Mouse (Mus musculus) G1E-ER4 (cell line): ENCODE measurements around the gene Keap1. TPM values are rescaled to one million over a fixed set of nuclear protein-coding genes. Genes with fewer than 3 reads are reported as not detected.

ENCODE experiments used
- GATA1 ChIP-seq: IDR thresholded peaks from one replicate; pipeline ENCODE4 v1.8.0; 2012; ENCODE audit warnings: low read length, inconsistent platforms
- polyA plus RNA-seq: library from polyadenylated mRNA; stranded (reverse); fragments of >175 nt; gene quantifications from 2 replicates; pipeline ENCODE4 v1.2.3, GENCODE M21; 2012

The Keap1 gene
- polyA plus RNA-seq, 1 experiment: 86.5 TPM

DNA sequence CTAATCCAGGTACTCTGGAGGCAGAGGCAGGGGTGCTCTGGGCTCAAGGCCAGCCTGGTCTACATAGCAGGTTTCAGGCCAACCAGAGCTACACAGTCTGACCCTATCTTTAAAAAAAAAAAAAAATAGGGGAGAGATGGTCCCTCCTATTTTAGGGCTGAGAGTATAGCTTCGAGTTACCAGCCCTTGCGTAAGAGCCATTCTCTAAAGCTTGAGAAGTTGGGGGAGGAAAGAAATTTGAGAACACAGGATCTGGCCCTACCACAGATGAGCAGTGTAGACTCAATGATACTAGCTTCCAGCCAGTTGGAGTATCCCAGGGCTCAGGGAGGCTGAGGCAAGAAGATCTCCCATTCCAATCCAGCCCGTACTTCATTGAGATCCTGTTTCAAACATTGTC lies 45.4 kb downstream of the Keap1 start:
- no peak for TF ChIP-seq GATA1

DNA sequence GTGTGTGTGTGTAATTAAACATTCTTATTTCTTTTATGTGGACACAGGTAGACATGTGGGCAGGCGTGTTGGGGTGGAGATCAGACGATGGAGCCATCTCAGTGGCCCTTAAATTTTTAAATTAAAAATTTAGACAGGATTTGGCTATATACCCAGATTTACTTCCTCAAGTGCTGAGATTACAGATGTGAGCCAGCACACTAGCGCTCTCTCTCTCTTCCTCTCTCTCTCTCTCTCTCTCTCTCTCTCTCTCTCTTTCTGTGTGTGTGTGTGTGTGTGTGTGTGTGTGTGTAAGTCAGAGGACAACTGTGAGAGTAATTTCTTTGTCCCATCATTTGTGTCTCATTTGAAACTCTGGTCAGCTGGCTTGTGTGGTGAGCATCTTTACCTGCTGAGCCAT lies 48.5 kb downstream of the Keap1 start:
- no peak for TF ChIP-seq GATA1

DNA sequence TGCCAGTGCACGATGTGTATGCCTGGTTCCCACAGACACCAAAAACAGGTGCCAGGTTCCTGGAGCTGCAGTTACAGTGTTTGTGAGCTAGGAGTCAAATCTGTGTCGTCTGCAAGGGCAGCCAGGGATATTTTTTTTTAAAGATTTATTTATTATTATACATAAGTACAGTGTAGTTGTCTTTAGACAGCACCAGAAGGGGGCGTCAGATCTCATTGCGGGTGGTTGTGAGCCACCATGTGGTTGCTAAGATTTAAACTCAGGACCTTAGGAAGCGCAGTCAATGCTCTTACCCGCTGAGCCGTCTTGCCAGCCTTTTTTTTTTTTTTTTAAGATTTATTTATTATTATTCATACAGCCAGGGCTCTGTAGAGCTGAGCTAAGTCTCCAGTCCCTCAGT lies 49.3 kb downstream of the Keap1 start:
- TF ChIP-seq GATA1: no peak

- TF ChIP-seq GATA1: no peak
Measured at GRCm38 (mm10) chr9:21185436-21185835, 53.7 kb downstream of the Keap1 start.

GRCm38 (mm10) chr9:21184733-21185132 lies 54.4 kb downstream of the Keap1 start:
- no peak for TF ChIP-seq GATA1

GRCm38 (mm10) chr9:21183905-21184413 lies 55.2 kb downstream of the Keap1 start:
- TF ChIP-seq GATA1: no peak

- TF ChIP-seq GATA1: no peak
Measured at GRCm38 (mm10) chr9:21183421-21183820, 55.7 kb downstream of the Keap1 start.

DNA sequence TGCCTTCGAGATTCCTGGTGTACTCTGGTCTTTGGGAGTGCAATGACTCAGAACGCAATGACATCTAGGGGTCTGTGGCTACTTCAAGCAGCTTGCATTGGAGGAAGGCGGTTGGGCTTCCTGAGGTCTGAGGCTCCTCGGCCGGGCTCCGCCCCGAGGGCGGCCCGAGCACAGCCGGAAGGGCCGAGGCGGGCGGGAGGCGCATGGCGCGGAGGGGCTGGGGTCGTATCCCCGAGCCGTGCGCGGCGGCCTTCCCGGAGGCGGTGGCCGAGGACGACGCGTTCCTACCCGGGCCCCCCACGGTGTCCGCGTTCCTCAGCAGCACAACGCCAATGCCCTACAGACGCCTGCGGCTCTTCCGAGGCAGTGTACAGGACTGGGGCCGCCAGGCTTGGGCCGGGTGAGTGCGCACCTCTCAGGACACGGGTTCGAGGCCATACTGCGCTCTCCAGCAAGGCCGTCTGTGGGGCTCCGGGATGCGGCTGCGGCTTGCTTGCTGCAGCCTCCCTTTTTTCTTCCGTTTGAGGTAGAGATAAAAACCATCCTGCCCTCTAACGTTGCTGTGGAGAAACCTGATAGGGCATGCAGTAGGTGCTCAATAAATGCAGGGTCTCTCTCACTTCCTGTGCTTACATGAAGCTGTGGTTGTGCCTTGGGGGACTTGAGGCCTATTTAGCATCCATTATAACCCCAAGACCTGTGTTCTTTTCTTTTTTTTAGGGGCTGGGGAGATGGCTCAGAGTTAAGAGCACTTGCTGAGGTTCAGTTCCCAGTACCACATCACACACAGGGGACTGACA lies 57.5 kb downstream of the Keap1 start:
- TF ChIP-seq GATA1: no peak

DNA sequence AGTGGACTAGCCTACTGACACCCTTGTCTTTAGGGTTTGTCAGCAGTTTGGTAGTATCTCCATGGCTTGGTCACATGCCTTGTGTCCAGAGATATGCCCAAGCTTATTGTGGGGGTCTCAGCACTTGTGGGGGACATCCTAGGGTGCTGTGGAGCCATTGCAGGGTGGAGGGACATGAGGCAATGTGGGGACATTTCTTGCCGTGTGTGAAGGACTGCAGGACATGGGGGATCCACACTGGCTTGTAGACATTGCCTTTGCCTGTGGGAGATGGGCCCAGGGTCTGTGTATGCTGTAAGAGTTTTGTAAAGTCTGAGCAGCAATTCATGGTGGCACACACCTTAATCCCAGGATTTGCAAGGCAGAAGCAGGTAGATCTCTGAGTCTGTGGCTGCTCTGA lies 58.3 kb downstream of the Keap1 start:
- no peak for TF ChIP-seq GATA1

DNA sequence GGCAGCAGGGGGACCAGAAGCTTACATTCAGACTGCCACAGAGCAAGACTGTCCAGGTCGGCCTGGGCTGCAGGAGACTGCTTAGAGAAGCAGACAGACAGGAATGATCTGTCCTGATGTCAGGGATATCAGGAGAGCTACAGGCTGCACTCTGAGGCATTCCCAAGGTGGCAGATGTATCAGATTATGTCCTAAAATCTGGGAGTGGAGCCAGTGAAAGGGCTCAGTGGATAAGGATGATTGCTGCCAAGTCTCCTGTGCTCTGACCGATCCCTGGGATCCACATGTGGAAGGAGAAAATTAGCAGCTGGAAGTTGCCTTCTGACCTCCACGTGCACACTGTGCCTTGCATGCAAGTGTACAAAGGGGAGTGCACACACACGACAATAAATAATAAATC lies 58.8 kb downstream of the Keap1 start:
- TF ChIP-seq GATA1: no peak

Other genes with a start within 250 kb of the Keap1 start
- gene Mrpl4, start 236.6 kb downstream of the Keap1 start, polyA plus RNA-seq: 88.1 and 110 TPM in 2 replicates
- gene Icam1, start 223.4 kb downstream of the Keap1 start, polyA plus RNA-seq: 0.55 and 0.58 TPM in 2 replicates
- gene Icam4, start 210.0 kb downstream of the Keap1 start, polyA plus RNA-seq: 16.7 and 26.1 TPM in 2 replicates
- 0.52 and 0.62 TPM in 2 replicates for gene Icam5, start 207.3 kb downstream of the Keap1 start, polyA plus RNA-seq
- gene Zglp1, start 172.3 kb downstream of the Keap1 start, polyA plus RNA-seq: 2.0 and 4.4 TPM in 2 replicates
- 0.67 and 0.73 TPM in 2 replicates for gene Gm49373, start 166.3 kb downstream of the Keap1 start, polyA plus RNA-seq
- 39.6 and 44.3 TPM in 2 replicates for gene Fdx1l, start 165.7 kb downstream of the Keap1 start, polyA plus RNA-seq
- 422 and 499 TPM in 2 replicates for gene Gm38431, start 147.4 kb downstream of the Keap1 start, polyA plus RNA-seq
- 0.84 and 2.5 TPM in 2 replicates for gene Raver1, start 147.4 kb downstream of the Keap1 start, polyA plus RNA-seq
- gene Tyk2, start 108.1 kb downstream of the Keap1 start, polyA plus RNA-seq: 16.0 and 16.3 TPM in 2 replicates
- gene Cdc37, start 89.4 kb downstream of the Keap1 start, polyA plus RNA-seq: 216 and 275 TPM in 2 replicates
- gene Pde4a, start 73.6 kb downstream of the Keap1 start, polyA plus RNA-seq: 3.6 and 3.9 TPM in 2 replicates
- gene S1pr5, start 9.1 kb upstream of the Keap1 start, polyA plus RNA-seq: not detected in 2 replicates
- 25.8 and 27.7 TPM in 2 replicates for gene Atg4d, start 25.9 kb upstream of the Keap1 start, polyA plus RNA-seq
- gene Kri1, start 48.6 kb upstream of the Keap1 start, polyA plus RNA-seq: 43.4 and 53.0 TPM in 2 replicates
- 27.5 and 28.0 TPM in 2 replicates for gene Cdkn2d, start 52.0 kb upstream of the Keap1 start, polyA plus RNA-seq
- not detected in 2 replicates for gene Ap1m2, start 73.0 kb upstream of the Keap1 start, polyA plus RNA-seq
- gene Slc44a2, start 81.3 kb upstream of the Keap1 start, polyA plus RNA-seq: 24.3 and 31.9 TPM in 2 replicates
- 133 TPM in 2 replicates for gene Ilf3, start 128.5 kb upstream of the Keap1 start, polyA plus RNA-seq
- 77.4 and 86.9 TPM in 2 replicates for gene Qtrt1, start 172.5 kb upstream of the Keap1 start, polyA plus RNA-seq
- 408 and 485 TPM in 2 replicates for gene Dnm2, start 185.5 kb upstream of the Keap1 start, polyA plus RNA-seq